Mouse (Mus musculus): ENCODE data around the gene Acot3.
"Not testable (repeated sequence)": the region's sequence is repeated elsewhere in the genome, so short reads cannot be mapped to it uniquely, and the experiment has no call there.

Acot3 gene

GRCm38 (mm10) chr12:84062336-84062735 lies 10.4 kb downstream of the Acot3 start:
- DNase-seq (ENCODE audit: low read depth, low spot score): no peak
- Histone ChIP-seq H3K36me3 (ENCODE audit: control insufficient read depth, insufficient read depth, low read length, poor library complexity, severe bottlenecking) (no peaks in the 10 kb centered on the region), H3K27me3 (ENCODE audit: control insufficient read depth, insufficient read depth, low read length, poor library complexity, severe bottlenecking) (no peaks in the 10 kb centered on the region)

- Histone ChIP-seq H3K36me3 (ENCODE audit: control insufficient read depth, insufficient read depth, low read length, poor library complexity, severe bottlenecking) (no peaks in the 10 kb centered on the region), H3K27me3 (ENCODE audit: control insufficient read depth, insufficient read depth, low read length, poor library complexity, severe bottlenecking) (no peaks in the 10 kb centered on the region)
- peak; percentile 25 for DNase-seq (ENCODE audit: low read depth, low spot score)
Observed at GRCm38 (mm10) chr12:84063228-84063627, 11.3 kb downstream of the Acot3 start.

- no peak for DNase-seq (ENCODE audit: low read depth, low spot score)
- Histone ChIP-seq H3K36me3 (ENCODE audit: control insufficient read depth, insufficient read depth, low read length, poor library complexity, severe bottlenecking) (no peaks in the 10 kb centered on the region), H3K27me3 (ENCODE audit: control insufficient read depth, insufficient read depth, low read length, poor library complexity, severe bottlenecking) (no peaks in the 10 kb centered on the region)
Observed at GRCm38 (mm10) chr12:84063833-84064232, 11.9 kb downstream of the Acot3 start.

- no peak for DNase-seq (ENCODE audit: low read depth, low spot score)
- no peaks in the 10 kb centered on the region for H3K27me3 ChIP-seq (ENCODE audit: control insufficient read depth, insufficient read depth, low read length, poor library complexity, severe bottlenecking)
- no peaks in the 10 kb centered on the region for H3K36me3 ChIP-seq (ENCODE audit: control insufficient read depth, insufficient read depth, low read length, poor library complexity, severe bottlenecking)
Observed at GRCm38 (mm10) chr12:84064621-84065020, 12.7 kb downstream of the Acot3 start.

- Histone ChIP-seq H3K36me3 (ENCODE audit: control insufficient read depth, insufficient read depth, low read length, poor library complexity, severe bottlenecking) (no peaks in the 10 kb centered on the region), H3K27me3 (ENCODE audit: control insufficient read depth, insufficient read depth, low read length, poor library complexity, severe bottlenecking) (no peaks in the 10 kb centered on the region)
- DNase-seq (ENCODE audit: low read depth, low spot score): no peak
Observed at GRCm38 (mm10) chr12:84067752-84068151, 15.8 kb downstream of the Acot3 start.

GRCm38 (mm10) chr12:84068296-84068695 lies 16.4 kb downstream of the Acot3 start:
- no peaks in the 10 kb centered on the region for H3K27me3 ChIP-seq (ENCODE audit: control insufficient read depth, insufficient read depth, low read length, poor library complexity, severe bottlenecking)
- H3K36me3 ChIP-seq (ENCODE audit: control insufficient read depth, insufficient read depth, low read length, poor library complexity, severe bottlenecking): no peaks in the 10 kb centered on the region
- DNase-seq (ENCODE audit: low read depth, low spot score): no peak

- no peaks in the 10 kb centered on the region for H3K36me3 ChIP-seq (ENCODE audit: control insufficient read depth, insufficient read depth, low read length, poor library complexity, severe bottlenecking)
- DNase-seq (ENCODE audit: low read depth, low spot score): no peak
- H3K27me3 ChIP-seq (ENCODE audit: control insufficient read depth, insufficient read depth, low read length, poor library complexity, severe bottlenecking): no peaks in the 10 kb centered on the region
Observed at GRCm38 (mm10) chr12:84068986-84069385, 17.0 kb downstream of the Acot3 start, which contains the start of gene Acot5. Gene Acot5, plus strand, starts transcription at chr12:84069325.

GRCm38 (mm10) chr12:84069582-84069981 lies 17.6 kb downstream of the Acot3 start:
- H3K36me3 ChIP-seq (ENCODE audit: control insufficient read depth, insufficient read depth, low read length, poor library complexity, severe bottlenecking); DNase-seq (ENCODE audit: low read depth, low spot score); H3K27me3 ChIP-seq (ENCODE audit: control insufficient read depth, insufficient read depth, low read length, poor library complexity, severe bottlenecking): not testable (repeated sequence)

GRCm38 (mm10) chr12:84071696-84072095 lies 19.8 kb downstream of the Acot3 start:
- Histone ChIP-seq H3K27me3 (ENCODE audit: control insufficient read depth, insufficient read depth, low read length, poor library complexity, severe bottlenecking) (no peaks in the 10 kb centered on the region), H3K36me3 (ENCODE audit: control insufficient read depth, insufficient read depth, low read length, poor library complexity, severe bottlenecking) (no peaks in the 10 kb centered on the region)
- no peak for DNase-seq (ENCODE audit: low read depth, low spot score)

- H3K36me3 ChIP-seq (ENCODE audit: control insufficient read depth, insufficient read depth, low read length, poor library complexity, severe bottlenecking): no peaks in the 10 kb centered on the region
- DNase-seq (ENCODE audit: low read depth, low spot score): no peak
- no peaks in the 10 kb centered on the region for H3K27me3 ChIP-seq (ENCODE audit: control insufficient read depth, insufficient read depth, low read length, poor library complexity, severe bottlenecking)
Observed at GRCm38 (mm10) chr12:84077371-84077990, 25.5 kb downstream of the Acot3 start.

- no peak for DNase-seq (ENCODE audit: low read depth, low spot score)
- H3K27me3 ChIP-seq (ENCODE audit: control insufficient read depth, insufficient read depth, low read length, poor library complexity, severe bottlenecking): no peaks in the 10 kb centered on the region; the same call in 1 of the 2 replicates
- no peaks in the 10 kb centered on the region for H3K36me3 ChIP-seq (ENCODE audit: control insufficient read depth, insufficient read depth, low read length, poor library complexity, severe bottlenecking)
Observed at GRCm38 (mm10) chr12:84083842-84084241, 31.9 kb downstream of the Acot3 start.

GRCm38 (mm10) chr12:84084581-84084980 lies 32.6 kb downstream of the Acot3 start:
- no peaks in the 10 kb centered on the region; the same call in 1 of the 2 replicates for H3K27me3 ChIP-seq (ENCODE audit: control insufficient read depth, insufficient read depth, low read length, poor library complexity, severe bottlenecking)
- DNase-seq (ENCODE audit: low read depth, low spot score): no peak
- H3K36me3 ChIP-seq (ENCODE audit: control insufficient read depth, insufficient read depth, low read length, poor library complexity, severe bottlenecking): no peaks in the 10 kb centered on the region

GRCm38 (mm10) chr12:84094666-84095065 lies 42.7 kb downstream of the Acot3 start:
- H3K27me3 ChIP-seq (ENCODE audit: control insufficient read depth, insufficient read depth, low read length, poor library complexity, severe bottlenecking); H3K36me3 ChIP-seq (ENCODE audit: control insufficient read depth, insufficient read depth, low read length, poor library complexity, severe bottlenecking); DNase-seq (ENCODE audit: low read depth, low spot score): not testable (repeated sequence)

- H3K27me3 ChIP-seq (ENCODE audit: control insufficient read depth, insufficient read depth, low read length, poor library complexity, severe bottlenecking): no peaks in the 10 kb centered on the region
- no peaks in the 10 kb centered on the region for H3K36me3 ChIP-seq (ENCODE audit: control insufficient read depth, insufficient read depth, low read length, poor library complexity, severe bottlenecking)
- no peak for DNase-seq (ENCODE audit: low read depth, low spot score)
Observed at GRCm38 (mm10) chr12:84099605-84100004, 47.7 kb downstream of the Acot3 start.

- no peaks in the 10 kb centered on the region for H3K27me3 ChIP-seq (ENCODE audit: control insufficient read depth, insufficient read depth, low read length, poor library complexity, severe bottlenecking)
- no peaks in the 10 kb centered on the region for H3K36me3 ChIP-seq (ENCODE audit: control insufficient read depth, insufficient read depth, low read length, poor library complexity, severe bottlenecking)
- no peak for DNase-seq (ENCODE audit: low read depth, low spot score)
Observed at GRCm38 (mm10) chr12:84100071-84100470, 48.1 kb downstream of the Acot3 start.

All from splenic B cell, adult 2 months (primary cell).